Mouse (Mus musculus): ENCODE measurements around the gene Ascc1. TPM values are rescaled to one million over a fixed set of nuclear protein-coding genes. Genes with fewer than 3 reads are reported as not detected.

Gene Ascc1
- polyA plus RNA-seq, 1 experiment from 2014 or later: 42.5 TPM

DNA sequence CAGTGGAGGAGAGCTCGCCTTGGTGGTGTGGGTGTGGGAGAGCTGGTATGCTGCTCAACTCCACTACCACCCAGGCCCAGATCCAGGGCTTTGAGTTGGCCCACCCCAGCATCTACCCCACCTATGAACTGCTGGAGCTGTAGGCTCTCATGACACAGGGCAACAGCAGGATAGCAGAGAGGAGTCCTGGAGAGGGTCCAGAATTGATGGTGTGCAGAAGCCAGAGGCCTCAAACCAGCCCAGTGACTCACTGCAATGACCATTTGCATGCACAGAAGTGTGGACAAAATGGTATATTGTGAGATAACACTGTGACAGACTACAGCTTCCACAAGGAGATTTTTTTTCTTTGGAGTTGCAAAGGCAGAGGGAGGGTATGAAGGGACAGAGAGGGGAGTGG is 21.1 kb downstream of the Ascc1 start:
- H3K9me3 ChIP-seq (ENCODE audit: control insufficient read depth, low read length): no peaks in the 10 kb centered on the region
- no peak overlapping the region for H3K4me2 ChIP-seq
- DNase-seq (ENCODE audit: low spot score, missing footprints): no peak
- no peaks in the 10 kb centered on the region for H3K36me3 ChIP-seq (ENCODE audit: control insufficient read depth, insufficient read depth, low read length)
- H3K4me1 ChIP-seq (ENCODE audit: control insufficient read depth, insufficient read depth, low read length): peaks cover 3% of the 10 kb centered on the region; the same call in 1 of the 2 replicates
- no peak overlapping the region for H3K27ac ChIP-seq (ENCODE audit: low read depth, low read length)
- WGBS: 100% methylated on average over 1 of the region's 1 CpGs
- H3K9ac ChIP-seq (ENCODE audit: low read length): no peak overlapping the region
- ATAC-seq (ENCODE audit: low FRiP score): no peak
- no peak overlapping the region for H3K4me3 ChIP-seq (ENCODE audit: low read depth, low read length)
- H3K27me3 ChIP-seq (ENCODE audit: control insufficient read depth, insufficient read depth, low read length): no peaks in the 10 kb centered on the region

DNA sequence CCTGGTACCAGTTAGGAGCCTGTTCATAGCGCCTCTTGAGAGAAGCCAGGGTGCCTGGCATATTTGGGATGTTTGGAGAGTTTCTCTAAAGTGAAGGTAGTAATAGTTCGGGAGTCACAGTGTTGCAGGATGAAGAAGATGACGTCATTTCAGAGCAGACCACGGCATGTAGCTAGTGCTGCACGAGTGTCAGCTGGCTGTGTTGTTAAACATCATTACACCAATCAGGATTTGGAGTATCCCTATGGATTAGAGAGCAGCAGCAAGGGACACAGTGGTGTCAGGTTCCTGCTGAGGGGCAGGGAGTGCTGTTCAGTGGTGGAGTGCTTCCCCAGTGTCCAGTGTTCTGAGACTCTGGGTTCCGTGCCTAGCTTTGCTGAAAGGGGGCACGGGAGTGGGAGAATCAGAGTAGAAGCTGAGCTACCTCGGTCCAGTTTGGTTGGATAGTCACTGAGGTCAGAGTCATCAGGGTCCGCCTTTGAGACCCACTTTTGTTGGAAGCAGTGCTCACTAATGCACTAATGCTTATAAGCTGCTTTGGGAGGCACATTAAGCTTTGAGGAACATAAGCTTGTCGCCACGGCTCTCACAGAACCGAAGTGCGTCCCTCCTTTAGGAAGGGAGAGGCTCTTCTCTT is 24.3 kb downstream of the Ascc1 start:
- H3K27ac ChIP-seq (ENCODE audit: low read depth, low read length): no peak overlapping the region
- DNase-seq (ENCODE audit: low spot score, missing footprints) (no peak), ATAC-seq (ENCODE audit: low FRiP score) (no peak)
- no peaks in the 10 kb centered on the region for H3K36me3 ChIP-seq (ENCODE audit: control insufficient read depth, insufficient read depth, low read length)
- H3K9ac ChIP-seq (ENCODE audit: low read length): no peak overlapping the region
- no peaks in the 10 kb centered on the region for H3K9me3 ChIP-seq (ENCODE audit: control insufficient read depth, low read length)
- H3K27me3 ChIP-seq (ENCODE audit: control insufficient read depth, insufficient read depth, low read length): no peaks in the 10 kb centered on the region
- 49% methylated on average over 13 of the region's 13 CpGs for WGBS
- H3K4me3 ChIP-seq (ENCODE audit: low read depth, low read length): no peak overlapping the region
- no peak overlapping the region for H3K4me2 ChIP-seq
- H3K4me1 ChIP-seq (ENCODE audit: control insufficient read depth, insufficient read depth, low read length): peaks cover 6% of the 10 kb centered on the region

DNA sequence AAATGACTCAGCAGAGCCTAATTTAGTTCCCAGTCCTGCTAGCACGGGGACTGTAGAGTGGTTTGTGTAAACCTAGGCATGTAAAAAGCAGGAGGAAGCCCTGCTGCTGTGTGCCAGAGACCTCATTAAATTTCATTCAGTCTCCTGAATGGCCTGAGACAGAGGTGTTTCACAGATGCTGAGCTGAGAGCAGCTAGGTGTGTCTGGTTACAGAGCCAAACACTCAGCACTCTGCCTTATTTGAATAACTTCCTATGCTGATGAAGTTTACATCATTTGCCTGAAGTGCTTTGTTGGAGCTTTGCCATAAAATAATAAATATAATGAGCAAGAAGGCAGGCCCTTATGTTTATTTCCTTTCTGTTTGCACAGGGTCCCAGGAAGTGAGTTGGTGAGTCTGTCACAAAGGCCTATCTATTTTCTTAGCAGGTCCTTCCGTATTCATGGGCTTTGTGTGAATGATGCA is 25.0 kb downstream of the Ascc1 start:
- no peak overlapping the region for H3K27ac ChIP-seq (ENCODE audit: low read depth, low read length)
- no peak overlapping the region for H3K4me2 ChIP-seq
- H3K4me1 ChIP-seq (ENCODE audit: control insufficient read depth, insufficient read depth, low read length): peaks cover 14% of the 10 kb centered on the region
- 75% methylated on average over 2 of the region's 2 CpGs for WGBS
- no peaks in the 10 kb centered on the region for H3K27me3 ChIP-seq (ENCODE audit: control insufficient read depth, insufficient read depth, low read length)
- no peaks in the 10 kb centered on the region for H3K36me3 ChIP-seq (ENCODE audit: control insufficient read depth, insufficient read depth, low read length)
- DNase-seq (ENCODE audit: low spot score, missing footprints): no peak
- no peak for ATAC-seq (ENCODE audit: low FRiP score)
- no peak overlapping the region for H3K9ac ChIP-seq (ENCODE audit: low read length)
- no peaks in the 10 kb centered on the region for H3K9me3 ChIP-seq (ENCODE audit: control insufficient read depth, low read length)
- H3K4me3 ChIP-seq (ENCODE audit: low read depth, low read length): no peak overlapping the region

DNA sequence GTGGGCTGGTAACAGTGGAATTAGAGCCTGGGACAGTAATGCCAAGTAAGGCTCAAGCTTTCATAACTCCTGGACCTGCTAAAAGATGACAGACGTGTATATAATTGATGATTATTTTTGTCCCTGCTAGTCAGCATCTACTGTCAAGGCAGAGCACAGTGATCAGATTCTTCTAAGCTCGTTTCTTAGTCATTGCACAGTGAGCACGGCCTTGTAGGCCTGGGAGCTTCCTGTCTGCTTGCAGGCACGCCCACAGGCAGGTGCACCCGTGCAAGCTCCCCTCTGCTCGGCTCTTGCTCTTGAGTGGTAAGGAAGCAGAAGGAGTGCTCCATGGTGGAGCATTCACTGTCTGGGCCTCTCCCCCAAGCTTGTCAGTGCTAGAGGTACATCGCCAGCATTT is 25.6 kb downstream of the Ascc1 start:
- Histone ChIP-seq H3K27ac (ENCODE audit: low read depth, low read length) (no peak overlapping the region), H3K4me3 (ENCODE audit: low read depth, low read length) (no peak overlapping the region), H3K4me2 (no peak overlapping the region), H3K4me1 (ENCODE audit: control insufficient read depth, insufficient read depth, low read length) (peaks cover 15% of the 10 kb centered on the region), H3K9me3 (ENCODE audit: control insufficient read depth, low read length) (no peaks in the 10 kb centered on the region), H3K27me3 (ENCODE audit: control insufficient read depth, insufficient read depth, low read length) (no peaks in the 10 kb centered on the region), H3K36me3 (ENCODE audit: control insufficient read depth, insufficient read depth, low read length) (no peaks in the 10 kb centered on the region), H3K9ac (ENCODE audit: low read length) (no peak overlapping the region)
- DNase-seq (ENCODE audit: low spot score, missing footprints): no peak
- ATAC-seq (ENCODE audit: low FRiP score): no peak
- 84% methylated on average over 7 of the region's 7 CpGs for WGBS

DNA sequence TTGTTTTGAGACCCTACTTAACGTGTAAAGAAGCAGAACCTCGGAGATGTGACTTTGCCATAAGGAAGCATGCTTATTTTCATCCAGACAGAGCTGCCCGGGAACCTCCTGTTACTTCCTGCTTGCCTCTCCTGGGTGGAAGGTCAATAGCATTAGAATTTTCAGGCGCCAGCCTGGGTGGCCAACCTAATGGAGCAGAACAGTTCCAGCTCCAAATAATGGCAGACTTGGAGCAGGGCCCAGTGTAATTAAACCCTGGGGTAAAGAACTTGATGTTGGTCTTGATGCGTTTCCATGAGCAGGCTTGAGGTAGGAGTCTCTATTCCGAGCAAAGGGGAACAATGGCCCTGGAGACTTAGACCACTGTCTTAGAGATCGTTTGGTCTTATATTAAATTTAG is 26.4 kb downstream of the Ascc1 start:
- H3K9ac ChIP-seq (ENCODE audit: low read length): no peak overlapping the region
- no peak for DNase-seq (ENCODE audit: low spot score, missing footprints)
- no peaks in the 10 kb centered on the region for H3K27me3 ChIP-seq (ENCODE audit: control insufficient read depth, insufficient read depth, low read length)
- H3K9me3 ChIP-seq (ENCODE audit: control insufficient read depth, low read length): no peaks in the 10 kb centered on the region
- no peak for ATAC-seq (ENCODE audit: low FRiP score)
- H3K4me2 ChIP-seq: no peak overlapping the region
- H3K27ac ChIP-seq (ENCODE audit: low read depth, low read length): no peak overlapping the region
- peaks cover 15% of the 10 kb centered on the region for H3K4me1 ChIP-seq (ENCODE audit: control insufficient read depth, insufficient read depth, low read length)
- H3K36me3 ChIP-seq (ENCODE audit: control insufficient read depth, insufficient read depth, low read length): no peaks in the 10 kb centered on the region
- 78% methylated on average over 7 of the region's 7 CpGs for WGBS
- H3K4me3 ChIP-seq (ENCODE audit: low read depth, low read length): no peak overlapping the region

DNA sequence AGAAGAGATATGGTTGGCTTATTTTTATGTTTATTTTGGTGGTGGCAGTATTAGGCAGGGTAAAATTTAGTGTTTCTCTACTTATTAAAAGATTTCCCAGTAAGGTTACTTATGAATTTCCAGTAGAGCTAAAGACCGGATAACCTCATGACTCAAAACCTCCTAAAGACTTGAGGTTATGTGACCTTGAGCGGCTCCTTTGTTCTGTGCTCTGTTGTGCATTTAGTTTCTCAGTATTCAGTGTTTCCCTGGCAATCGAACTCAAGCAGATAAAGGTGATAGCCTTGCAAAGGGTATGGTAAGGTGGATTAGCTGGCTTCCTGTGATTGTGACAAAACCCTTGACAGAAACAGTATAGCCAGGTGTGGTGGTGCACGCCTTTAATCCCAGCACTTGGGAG is 26.8 kb downstream of the Ascc1 start:
- DNase-seq (ENCODE audit: low spot score, missing footprints) (no peak), ATAC-seq (ENCODE audit: low FRiP score) (no peak)
- Histone ChIP-seq H3K36me3 (ENCODE audit: control insufficient read depth, insufficient read depth, low read length) (no peaks in the 10 kb centered on the region), H3K4me3 (ENCODE audit: low read depth, low read length) (no peak overlapping the region), H3K9ac (ENCODE audit: low read length) (no peak overlapping the region), H3K4me2 (no peak overlapping the region), H3K27me3 (ENCODE audit: control insufficient read depth, insufficient read depth, low read length) (no peaks in the 10 kb centered on the region), H3K4me1 (ENCODE audit: control insufficient read depth, insufficient read depth, low read length) (peaks cover 15% of the 10 kb centered on the region), H3K27ac (ENCODE audit: low read depth, low read length) (no peak overlapping the region), H3K9me3 (ENCODE audit: control insufficient read depth, low read length) (no peaks in the 10 kb centered on the region)
- 90% methylated on average over 4 of the region's 4 CpGs for WGBS

DNA sequence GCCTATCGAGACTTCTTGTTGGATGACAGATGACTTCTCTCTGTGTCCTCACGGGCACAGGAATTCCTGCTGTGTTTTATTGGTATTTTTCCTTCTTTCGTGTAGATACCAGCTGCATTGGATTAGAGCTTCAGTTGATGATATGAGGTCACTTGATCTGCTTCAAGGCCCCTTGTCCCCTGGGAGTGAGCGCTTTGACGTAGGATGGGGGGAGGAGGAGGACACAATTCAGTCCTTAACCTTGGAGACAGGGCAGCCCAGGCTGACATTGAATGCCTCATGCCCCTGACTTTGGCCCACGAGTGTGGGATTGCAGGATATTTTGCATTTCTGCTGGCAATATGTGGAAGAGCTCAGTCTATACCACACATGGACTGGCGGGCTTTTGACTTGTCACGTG is 29.0 kb downstream of the Ascc1 start:
- Histone ChIP-seq H3K4me2 (no peak overlapping the region), H3K9me3 (ENCODE audit: control insufficient read depth, low read length) (no peaks in the 10 kb centered on the region), H3K4me3 (ENCODE audit: low read depth, low read length) (no peak overlapping the region), H3K9ac (ENCODE audit: low read length) (no peak overlapping the region), H3K27me3 (ENCODE audit: control insufficient read depth, insufficient read depth, low read length) (no peaks in the 10 kb centered on the region), H3K36me3 (ENCODE audit: control insufficient read depth, insufficient read depth, low read length) (no peaks in the 10 kb centered on the region), H3K4me1 (ENCODE audit: control insufficient read depth, insufficient read depth, low read length) (peaks cover 15% of the 10 kb centered on the region), H3K27ac (ENCODE audit: low read depth, low read length) (no peak overlapping the region)
- no peak for ATAC-seq (ENCODE audit: low FRiP score)
- DNase-seq (ENCODE audit: low spot score, missing footprints): no peak
- WGBS: 75% methylated on average over 8 of the region's 8 CpGs

DNA sequence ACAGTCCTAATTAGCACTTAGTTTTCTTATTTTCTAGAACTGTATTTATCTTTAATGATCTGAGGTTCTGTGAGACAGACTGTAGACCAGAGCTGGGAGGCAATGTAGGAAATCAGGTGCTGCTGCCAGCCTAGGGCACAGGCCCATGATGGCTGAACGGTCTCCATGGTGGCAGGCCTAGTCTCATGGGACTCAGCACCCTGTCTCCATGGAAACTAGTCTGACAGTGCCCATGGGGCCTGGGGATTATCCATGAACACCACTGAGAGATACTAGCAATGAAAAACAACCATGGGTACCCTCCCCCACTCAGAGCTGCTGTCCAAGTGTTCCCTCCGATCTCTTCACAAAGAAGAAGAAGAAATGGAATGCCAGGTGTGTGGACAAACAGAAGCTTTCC is 29.4 kb downstream of the Ascc1 start:
- Histone ChIP-seq H3K9ac (ENCODE audit: low read length) (no peak overlapping the region), H3K4me1 (ENCODE audit: control insufficient read depth, insufficient read depth, low read length) (peaks cover 13% of the 10 kb centered on the region), H3K36me3 (ENCODE audit: control insufficient read depth, insufficient read depth, low read length) (no peaks in the 10 kb centered on the region), H3K9me3 (ENCODE audit: control insufficient read depth, low read length) (no peaks in the 10 kb centered on the region), H3K27me3 (ENCODE audit: control insufficient read depth, insufficient read depth, low read length) (no peaks in the 10 kb centered on the region), H3K4me3 (ENCODE audit: low read depth, low read length) (no peak overlapping the region), H3K27ac (ENCODE audit: low read depth, low read length) (no peak overlapping the region), H3K4me2 (no peak overlapping the region)
- 33% methylated on average over 2 of the region's 2 CpGs for WGBS
- peak; percentile 87 for DNase-seq (ENCODE audit: low spot score, missing footprints)
- ATAC-seq (ENCODE audit: low FRiP score): peak; percentile 44; the same call in 1 of the 2 replicates

DNA sequence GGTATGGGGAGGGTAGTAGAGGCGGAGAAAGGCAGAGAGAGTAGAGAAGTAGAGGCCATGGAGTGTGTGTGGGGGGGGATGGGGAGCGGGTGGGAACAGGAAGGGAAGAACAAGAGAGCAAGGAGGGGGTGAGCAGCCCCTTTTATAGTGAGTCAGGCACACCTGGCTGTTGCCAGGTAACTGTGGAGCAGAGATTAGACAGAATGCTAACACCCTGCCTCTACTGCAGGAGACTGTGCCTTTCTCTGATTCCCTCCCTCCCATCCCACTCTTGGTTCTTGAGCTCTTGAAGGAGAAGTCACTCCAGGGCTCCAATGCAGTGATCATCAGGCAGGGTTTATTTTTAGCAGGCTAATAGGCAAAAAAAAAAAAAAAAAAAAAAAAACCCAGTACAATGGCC is 30.0 kb downstream of the Ascc1 start:
- Histone ChIP-seq H3K36me3 (ENCODE audit: control insufficient read depth, insufficient read depth, low read length) (no peaks in the 10 kb centered on the region), H3K4me1 (ENCODE audit: control insufficient read depth, insufficient read depth, low read length) (peaks cover 12% of the 10 kb centered on the region), H3K27me3 (ENCODE audit: control insufficient read depth, insufficient read depth, low read length) (no peaks in the 10 kb centered on the region), H3K9ac (ENCODE audit: low read length) (no peak overlapping the region), H3K4me2 (no peak overlapping the region), H3K4me3 (ENCODE audit: low read depth, low read length) (no peak overlapping the region), H3K9me3 (ENCODE audit: control insufficient read depth, low read length) (no peaks in the 10 kb centered on the region), H3K27ac (ENCODE audit: low read depth, low read length) (no peak overlapping the region)
- ATAC-seq (ENCODE audit: low FRiP score) (0 out of 2 replicates have a peak, but pooled peaks have one; percentile 2), DNase-seq (ENCODE audit: low spot score, missing footprints) (no peak)
- 59% methylated on average over 2 of the region's 2 CpGs for WGBS
